Mouse (Mus musculus) v-Abl transformed pro-B cells (cell line): Measurements from ENCODE around the gene Tmem53.

Experiments
- in situ Hi-C, 2 experiments: fragments of 400-800 bp; cut with MboI; formaldehyde crosslinking; loops; one replicate each; pipeline ENCODE4 v1.15.1; 2025; ENCODE audit not compliant: unreplicated experiment in 2 of 2

Gene Tmem53

GRCm38 (mm10) chr4:117251801-117252316 lies at the start of gene Tmem53, which contains the start of gene Armh1:
Gene Tmem53, plus strand, starts transcription at chr4:117251951.
Gene Armh1, minus strand, starts transcription at chr4:117252125.
- in situ Hi-C loops = no loop called here

GRCm38 (mm10) chr4:117202046-117202991 lies 49.4 kb upstream of the Tmem53 start:
- in situ Hi-C loops = no loop called here

GRCm38 (mm10) chr4:117202992-117203354 lies 48.8 kb upstream of the Tmem53 start:
- in situ Hi-C loops = no loop called here

- in situ Hi-C loops = no loop called here
Observed at GRCm38 (mm10) chr4:117209592-117209991, 42.2 kb upstream of the Tmem53 start.

GRCm38 (mm10) chr4:117210147-117211074 lies 41.3 kb upstream of the Tmem53 start:
- in situ Hi-C loops = loop anchor here (10.0 kb wide), 3 partner anchors 216 to 386 kb away; partner anchors contain the start of genes Hectd3 (in 1 of the 2), Hpdl (in 1 of the 2) and Urod (in 1 of the 2)

- in situ Hi-C loops = loop anchor here (10.0 kb wide), 3 partner anchors 219 to 389 kb away; partner anchors contain the start of genes Hectd3 (in 1 of the 2), Hpdl (in 1 of the 2) and Urod (in 1 of the 2)
Observed at GRCm38 (mm10) chr4:117214250-117214649, 37.5 kb upstream of the Tmem53 start.

DNA sequence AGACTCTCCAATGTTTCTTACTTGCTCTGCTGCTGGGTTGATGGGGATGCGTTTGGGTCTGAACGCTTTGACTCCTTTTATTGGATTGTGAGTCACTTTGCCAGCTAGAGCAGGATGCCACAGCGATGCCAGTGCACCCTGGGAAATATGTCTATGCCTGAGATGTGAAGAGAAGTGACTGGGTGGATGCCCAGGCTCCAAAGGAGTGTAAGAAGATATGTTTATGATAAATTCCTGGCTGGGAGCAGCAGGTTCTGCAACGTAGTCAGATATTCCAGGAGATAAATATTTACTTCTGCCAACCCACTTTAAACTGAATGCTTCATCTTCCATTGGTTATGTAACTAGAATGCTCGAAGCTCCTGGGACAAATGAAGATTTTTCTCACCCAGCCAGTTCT lies 34.7 kb upstream of the Tmem53 start:
- in situ Hi-C loops = loop anchor here (5.0 to 10.0 kb wide), 4 partner anchors 70 to 392 kb away; partner anchors contain the start of genes Hectd3 (in 1 of the 2), Hpdl (in 1 of the 2) and Urod (in 1 of the 2)

DNA sequence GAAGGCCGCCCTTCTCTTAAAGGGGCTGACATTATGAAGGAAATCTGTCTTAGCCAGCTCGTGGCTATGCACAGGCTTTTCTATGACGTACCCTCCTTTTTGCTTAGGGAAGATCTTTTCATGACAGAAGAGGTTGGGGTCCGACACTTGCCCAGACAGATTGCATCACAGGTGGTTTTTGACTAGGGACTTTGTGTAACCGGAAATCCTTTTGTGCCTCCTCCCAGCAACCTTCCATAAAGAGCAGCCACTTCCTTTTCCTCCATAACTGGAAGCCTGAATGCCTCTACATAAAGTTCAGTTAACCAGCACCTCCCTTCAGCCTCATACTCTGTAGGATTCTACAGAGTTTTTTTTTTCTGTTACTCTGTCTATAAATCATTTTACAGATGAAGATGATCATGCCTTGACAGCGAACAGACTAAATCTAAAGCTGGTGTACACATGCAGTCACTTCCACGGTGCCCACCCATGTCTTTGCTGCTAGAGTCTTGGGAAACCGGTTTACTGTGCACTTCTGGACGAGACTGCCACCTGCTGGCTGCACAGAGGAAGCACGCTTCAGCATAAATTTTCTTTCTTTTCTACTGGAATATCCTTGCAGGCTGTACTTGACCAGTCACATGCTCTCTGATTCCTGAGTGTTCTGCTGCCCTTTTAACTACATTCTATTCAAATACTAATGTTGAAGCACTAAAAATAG lies 33.1 kb upstream of the Tmem53 start:
- in situ Hi-C loops = loop anchor here (5.0 to 10.0 kb wide), 4 partner anchors 71 to 394 kb away; partner anchors contain the start of genes Hectd3 (in 1 of the 2), Hpdl (in 1 of the 2) and Urod (in 1 of the 2)

GRCm38 (mm10) chr4:117220741-117221515 lies 30.8 kb upstream of the Tmem53 start:
- in situ Hi-C loops = no loop called here

GRCm38 (mm10) chr4:117221836-117222235 lies 29.9 kb upstream of the Tmem53 start:
- in situ Hi-C loops = no loop called here

DNA sequence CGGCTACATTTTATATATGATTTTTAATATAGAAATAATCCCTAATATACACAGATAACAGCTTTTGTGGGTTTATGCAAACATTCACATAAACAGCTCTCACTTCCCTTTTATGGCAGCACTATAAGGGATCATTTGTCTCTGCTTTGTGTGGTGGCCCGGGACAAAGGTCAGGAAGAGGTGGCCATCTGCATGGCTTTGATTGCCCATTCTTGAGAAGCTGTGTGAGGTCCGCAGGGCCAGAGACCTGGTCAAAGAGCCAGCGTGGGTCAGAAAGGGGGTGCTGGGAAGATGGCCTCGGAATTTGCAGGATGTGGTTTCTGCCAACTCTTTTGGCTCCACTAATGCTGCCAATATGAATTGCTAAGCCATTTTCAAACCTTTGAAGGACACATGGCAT lies 28.8 kb upstream of the Tmem53 start:
- in situ Hi-C loops = no loop called here

- in situ Hi-C loops = no loop called here
Observed at GRCm38 (mm10) chr4:117224122-117224521, 27.6 kb upstream of the Tmem53 start.

DNA sequence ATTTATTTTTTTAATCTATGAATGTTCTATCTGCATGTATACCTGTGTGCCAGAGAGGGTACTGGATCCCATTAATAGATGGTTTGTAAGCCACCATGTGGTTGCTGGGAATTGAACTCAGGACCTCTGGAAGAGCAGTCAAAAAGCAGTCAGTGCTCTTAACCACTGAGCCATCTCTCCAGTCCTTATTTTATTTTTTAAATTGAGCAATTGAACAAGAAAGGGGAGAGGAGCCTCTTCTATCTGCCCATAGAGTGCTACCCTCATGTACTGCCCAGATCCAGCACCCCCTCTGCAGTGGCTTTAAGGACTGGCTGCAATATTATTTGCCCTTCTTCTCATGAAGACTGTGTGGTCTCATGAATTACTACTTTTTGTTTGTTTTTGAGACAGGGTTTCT lies 26.5 kb upstream of the Tmem53 start:
- in situ Hi-C loops = no loop called here

GRCm38 (mm10) chr4:117229590-117229989 lies 22.2 kb upstream of the Tmem53 start:
- in situ Hi-C loops = no loop called here

DNA sequence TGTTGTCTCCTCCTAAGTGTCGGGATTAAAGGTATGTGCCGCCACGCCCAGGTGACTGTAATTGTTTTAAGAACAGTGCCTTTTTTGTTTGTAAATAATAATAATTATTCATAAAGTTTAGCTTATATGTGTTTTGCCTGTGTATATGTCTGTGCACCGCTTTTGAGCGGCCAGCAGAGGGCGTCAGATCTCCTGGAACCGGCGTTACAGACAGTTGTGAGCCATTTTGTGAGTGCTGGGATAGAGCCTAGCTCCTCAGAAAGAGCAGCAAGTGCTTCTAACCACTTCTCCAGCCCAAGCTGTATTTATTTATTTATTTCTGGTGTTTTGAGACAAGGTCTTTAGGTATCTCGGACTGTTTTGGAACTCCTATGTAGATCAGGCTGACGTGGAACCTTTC lies 21.4 kb upstream of the Tmem53 start:
- in situ Hi-C loops = no loop called here

DNA sequence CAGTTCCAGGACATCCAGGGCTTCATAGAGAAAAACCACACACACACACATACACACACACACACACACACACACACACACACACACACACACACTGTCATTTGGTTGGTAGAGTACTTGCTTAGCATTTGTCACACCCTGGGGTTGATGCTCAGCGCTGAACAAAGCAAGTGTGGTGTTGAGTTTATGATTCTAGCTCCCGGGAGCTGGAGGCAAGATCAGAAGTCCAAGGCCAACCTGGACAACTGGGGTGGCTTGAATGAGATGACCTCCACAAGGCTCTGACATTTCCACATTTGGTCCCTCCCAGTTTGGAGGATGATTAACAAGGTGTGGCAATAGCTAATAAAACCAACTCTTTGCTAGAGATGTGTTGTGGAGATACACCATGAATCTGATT lies 20.5 kb upstream of the Tmem53 start:
- in situ Hi-C loops = no loop called here

- in situ Hi-C loops = no loop called here
Observed at GRCm38 (mm10) chr4:117234166-117234741, 17.5 kb upstream of the Tmem53 start.

- in situ Hi-C loops = no loop called here
Observed at GRCm38 (mm10) chr4:117235822-117236221, 15.9 kb upstream of the Tmem53 start.

- in situ Hi-C loops = no loop called here
Observed at GRCm38 (mm10) chr4:117239153-117239552, 12.6 kb upstream of the Tmem53 start.
